Mouse (Mus musculus) embryonic stem cell, embryonic (primary cell): ENCODE measurements at regions not wholly inside any gene's neighbourhood (a gene's known extent, or its start where the extent isn't known, plus 50 kb on each side); places are given as distances from the start of the nearest gene placed in this dataset.

Experiments
- CTCF ChIA-PET, 4 experiments: fragments of 300-600 bp in 2 of 4; fragments of 350-600 bp in 2 of 4; sonication (Branson Sonifier 250); formaldehyde crosslinking; loops; one replicate each; lab custom pipeline; 2022; ENCODE audit warnings: inconsistent platforms in 2 of 4; lab: Charles Lee
- POLR2A ChIA-PET, 4 experiments: fragments of 300-600 bp in 2 of 4; fragments of 350-600 bp in 2 of 4; sonication (Branson Sonifier 250); formaldehyde crosslinking; loops; one replicate each; lab custom pipeline; 2022; ENCODE audit warnings: antibody characterized with exemption in 4 of 4, inconsistent platforms in 1 of 4; lab: Charles Lee

GRCm38 (mm10) chr15:5561783-5562182 lies 317.8 kb upstream of the Ptger4 start:
- POLR2A ChIA-PET, result no interaction called here

GRCm38 (mm10) chr15:5574366-5574765 lies 330.4 kb upstream of the Ptger4 start:
- CTCF ChIA-PET, result no interaction called here
- POLR2A ChIA-PET, result no interaction called here

More at GRCm38 (mm10) chr15:5561783-5562182, 317.8 kb upstream of the Ptger4 start:
- CTCF ChIA-PET, result no interaction called here

GRCm38 (mm10) chr15:5579559-5579958 lies 335.6 kb upstream of the Ptger4 start:
- CTCF ChIA-PET, result no interaction called here

GRCm38 (mm10) chr15:5580416-5580815 lies 336.4 kb upstream of the Ptger4 start:
- ChIA-PET POLR2A (interaction anchor here in 1 of 4 experiments (0.7 kb wide), 1 partner anchor 95 kb away, joined by 4 read pairs; no protein-coding TSS in a partner anchor), CTCF (interaction anchor here in 1 of 4 experiments (0.6 kb wide), 1 partner anchor 688 kb away, joined by 3 read pairs; no protein-coding TSS in a partner anchor)

More at GRCm38 (mm10) chr15:5579559-5579958, 335.6 kb upstream of the Ptger4 start:
- POLR2A ChIA-PET, result no interaction called here

- ChIA-PET POLR2A (interaction anchor here in 1 of 4 experiments (0.5 kb wide), 1 partner anchor 21 kb away, joined by 3 read pairs; no protein-coding TSS in a partner anchor), CTCF (no interaction called here)
Measured at GRCm38 (mm10) chr15:5584381-5584780, 340.4 kb upstream of the Ptger4 start.

- ChIA-PET CTCF (no interaction called here), POLR2A (no interaction called here)
Measured at GRCm38 (mm10) chr15:5604732-5605266, 360.8 kb upstream of the Ptger4 start.

- ChIA-PET POLR2A (no interaction called here), CTCF (no interaction called here)
Measured at GRCm38 (mm10) chr15:5607533-5607932, 363.5 kb upstream of the Ptger4 start.

- ChIA-PET CTCF (no interaction called here), POLR2A (no interaction called here)
Measured at GRCm38 (mm10) chr15:5623021-5623420, 379.0 kb upstream of the Ptger4 start.

- POLR2A ChIA-PET, result no interaction called here
Measured at GRCm38 (mm10) chr15:5625367-5625766, 381.4 kb upstream of the Ptger4 start.

GRCm38 (mm10) chr15:5646673-5647072 lies 402.7 kb upstream of the Ptger4 start:
- CTCF ChIA-PET, result interaction anchor here in 1 of 4 experiments (0.6 kb wide), 1 partner anchor 453 kb away, joined by 5 read pairs; no protein-coding TSS in a partner anchor
- POLR2A ChIA-PET, result no interaction called here

More at GRCm38 (mm10) chr15:5625367-5625766, 381.4 kb upstream of the Ptger4 start:
- CTCF ChIA-PET, result no interaction called here

GRCm38 (mm10) chr15:5658796-5659195 lies 414.8 kb upstream of the Ptger4 start:
- POLR2A ChIA-PET, result no interaction called here

GRCm38 (mm10) chr15:5660819-5661218 lies 416.8 kb upstream of the Ptger4 start:
- CTCF ChIA-PET, result no interaction called here
- POLR2A ChIA-PET, result no interaction called here

More at GRCm38 (mm10) chr15:5658796-5659195, 414.8 kb upstream of the Ptger4 start:
- CTCF ChIA-PET, result no interaction called here

GRCm38 (mm10) chr15:5671781-5672180 lies 427.8 kb upstream of the Ptger4 start:
- ChIA-PET POLR2A (interaction anchor here in 1 of 4 experiments (0.6 kb wide), 1 partner anchor 1360 kb away, joined by 3 read pairs; no protein-coding TSS in a partner anchor), CTCF (no interaction called here)

GRCm38 (mm10) chr15:5676704-5677103 lies 432.7 kb upstream of the Ptger4 start:
- CTCF ChIA-PET, result no interaction called here
- POLR2A ChIA-PET, result no interaction called here

GRCm38 (mm10) chr15:5693810-5694209 lies 449.8 kb upstream of the Ptger4 start:
- CTCF ChIA-PET, result no interaction called here
- POLR2A ChIA-PET, result no interaction called here

GRCm38 (mm10) chr15:5695015-5695414 lies 451.0 kb upstream of the Ptger4 start:
- ChIA-PET POLR2A (no interaction called here), CTCF (no interaction called here)

- POLR2A ChIA-PET, result no interaction called here
Measured at GRCm38 (mm10) chr15:5708454-5708853, 464.5 kb upstream of the Ptger4 start.

GRCm38 (mm10) chr15:5740658-5741057 lies 496.7 kb upstream of the Ptger4 start:
- POLR2A ChIA-PET, result no interaction called here
- CTCF ChIA-PET, result no interaction called here

More at GRCm38 (mm10) chr15:5708454-5708853, 464.5 kb upstream of the Ptger4 start:
- CTCF ChIA-PET, result no interaction called here

GRCm38 (mm10) chr15:5743893-5744292 lies 499.9 kb upstream of the Ptger4 start:
- ChIA-PET CTCF (no interaction called here), POLR2A (no interaction called here)

- ChIA-PET POLR2A (no interaction called here), CTCF (no interaction called here)
Measured at GRCm38 (mm10) chr15:5758690-5759089, 514.7 kb upstream of the Ptger4 start.

- CTCF ChIA-PET, result no interaction called here
- POLR2A ChIA-PET, result no interaction called here
Measured at GRCm38 (mm10) chr15:5762216-5762615, 518.2 kb upstream of the Ptger4 start.
